Mouse (Mus musculus) c-Kit-positive CD71-negative TER-119-negative erythroid progenitor cells, embryonic 14.5 days (primary cell): ENCODE data around the gene Isca2.

Source experiments
- DNase-seq: peaks from one replicate; pipeline ENCODE4 v3.0.0-alpha.2; 2013; ENCODE audit warnings: low read depth

Gene Isca2

DNA sequence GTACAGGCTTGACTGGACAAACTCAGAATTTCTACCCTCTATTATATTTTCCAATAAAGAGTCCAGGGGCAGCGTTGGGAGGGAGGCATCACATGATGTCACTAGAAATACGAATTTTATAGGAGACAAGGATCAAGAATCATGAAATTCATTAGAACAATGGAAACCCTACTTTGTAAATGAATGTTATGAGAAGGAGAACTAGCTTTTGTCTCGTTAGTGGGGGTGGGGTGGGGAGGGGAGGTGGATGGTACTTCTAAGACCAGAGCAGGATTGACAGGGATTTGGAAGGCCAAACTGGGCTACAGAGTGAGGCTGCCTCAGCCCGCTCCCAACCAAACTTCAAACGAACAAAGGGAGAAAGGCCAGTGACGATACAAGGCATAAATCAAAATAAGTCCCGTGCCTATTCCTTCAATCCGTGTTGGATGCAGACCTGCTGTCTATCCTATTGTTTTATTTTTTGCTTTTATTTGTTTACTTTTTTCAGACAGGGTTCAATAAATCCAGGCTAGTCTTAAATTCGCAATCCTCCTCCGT lies 1.0 kb upstream of the Isca2 start:
- no peak for DNase-seq

GRCm38 (mm10) chr12:84773476-84773875 lies 425 bp downstream of the Isca2 start:
- no peak for DNase-seq

- DNase-seq = no peak
Observed at GRCm38 (mm10) chr12:84774376-84774775, 1.3 kb downstream of the Isca2 start.

DNA sequence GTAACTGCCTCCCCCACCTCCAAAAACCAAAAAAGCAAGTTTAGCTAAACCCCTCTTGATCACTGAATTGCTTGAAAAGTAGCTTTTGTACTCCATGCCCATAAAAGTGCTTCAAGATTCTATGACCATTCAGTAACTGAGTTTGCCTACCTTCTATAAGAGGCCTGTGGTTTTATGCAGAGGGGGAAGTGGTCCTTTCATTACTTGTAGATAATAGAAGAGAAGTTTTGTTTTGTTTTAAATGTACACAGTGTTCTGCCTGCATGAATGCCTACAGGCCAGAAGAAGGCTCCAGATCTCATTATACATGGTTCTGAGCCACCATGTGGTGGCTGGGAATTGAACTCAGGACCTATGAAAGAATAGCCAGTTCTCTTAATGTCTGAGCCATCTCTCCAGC lies 3.2 kb downstream of the Isca2 start:
- DNase-seq = no peak

- DNase-seq = peak; percentile 84
Observed at GRCm38 (mm10) chr12:84784604-84785381, 11.7 kb downstream of the Isca2 start.

- DNase-seq = no peak
Observed at GRCm38 (mm10) chr12:84786091-84786490, 13.0 kb downstream of the Isca2 start.

- DNase-seq = no peak
Observed at GRCm38 (mm10) chr12:84790853-84791252, 17.8 kb downstream of the Isca2 start.

- DNase-seq = no peak
Observed at GRCm38 (mm10) chr12:84792629-84793028, 19.6 kb downstream of the Isca2 start.

- DNase-seq = no peak
Observed at GRCm38 (mm10) chr12:84794647-84795046, 21.6 kb downstream of the Isca2 start.

GRCm38 (mm10) chr12:84799086-84799485 lies 26.0 kb downstream of the Isca2 start:
- no peak for DNase-seq

DNA sequence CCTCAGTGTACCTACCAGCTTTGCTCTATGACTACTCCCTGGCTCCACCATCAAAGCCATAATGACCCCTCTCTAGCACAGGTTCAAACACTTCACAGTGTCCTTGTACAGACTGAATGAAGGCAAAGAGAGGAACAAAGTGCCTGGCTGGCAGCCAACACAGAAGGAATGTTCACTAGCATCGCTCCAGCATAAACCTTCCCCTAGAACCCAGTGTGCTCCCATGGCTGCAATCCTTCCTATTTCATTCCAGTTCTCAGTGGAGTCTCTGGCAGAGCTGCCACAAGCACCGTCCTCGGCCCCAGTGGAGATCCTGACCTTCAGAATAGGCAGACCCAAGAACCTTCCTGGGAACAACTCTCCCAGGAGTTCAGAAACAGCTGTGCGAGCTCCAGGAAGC lies 27.4 kb downstream of the Isca2 start:
- no peak for DNase-seq

- no peak for DNase-seq
Observed at GRCm38 (mm10) chr12:84801532-84802110, 28.6 kb downstream of the Isca2 start.

GRCm38 (mm10) chr12:84802625-84803024 lies 29.6 kb downstream of the Isca2 start:
- no peak for DNase-seq

DNA sequence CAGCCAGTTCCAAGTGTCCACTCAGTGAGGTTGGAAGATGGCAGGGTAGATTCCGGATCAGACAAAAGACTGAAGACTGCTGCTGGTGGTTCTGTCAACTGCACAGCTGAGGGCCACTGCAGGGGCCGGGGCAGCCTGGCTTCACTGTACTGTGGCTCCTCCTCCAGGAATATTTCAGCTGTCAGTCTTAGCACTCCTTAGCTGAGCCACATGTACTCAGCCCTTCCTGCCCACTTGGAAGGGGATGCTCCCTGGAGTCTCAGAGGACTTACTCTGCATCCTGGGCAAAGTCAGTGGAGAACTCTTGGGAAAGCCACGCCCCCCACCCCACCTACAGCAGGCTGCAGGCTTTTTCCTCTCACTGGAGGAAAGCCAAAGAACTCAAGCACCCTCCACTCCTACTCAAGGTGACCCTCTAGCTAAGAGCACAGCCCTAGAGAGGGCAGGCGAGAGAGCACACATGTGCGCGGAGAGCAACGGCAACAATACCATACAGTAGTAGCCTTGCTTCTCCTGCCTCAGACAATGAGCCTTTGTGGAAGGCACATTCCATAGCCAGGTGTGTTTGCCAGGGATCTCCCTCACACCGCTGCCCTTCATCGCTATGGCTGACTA lies 32.3 kb downstream of the Isca2 start:
- no peak for DNase-seq

DNA sequence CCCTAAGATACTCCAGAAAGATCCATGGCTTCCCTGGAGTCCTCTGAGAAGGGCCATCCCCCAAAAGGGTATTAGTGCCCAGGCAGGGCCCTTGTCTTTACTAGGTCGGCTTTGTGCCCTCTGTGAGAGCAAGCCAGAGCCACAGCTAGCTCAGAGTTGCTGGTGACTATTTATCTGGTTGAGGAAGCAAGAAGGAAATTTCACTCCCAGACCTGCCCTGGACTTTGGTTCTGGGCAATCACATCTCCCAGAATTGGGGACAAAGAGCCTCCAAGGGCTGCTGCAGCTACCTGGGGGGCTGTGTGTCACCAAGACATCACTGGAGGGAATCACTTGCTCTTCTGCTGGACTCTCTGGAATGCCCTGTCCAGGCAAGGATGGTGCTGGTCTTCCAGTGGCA lies 33.0 kb downstream of the Isca2 start:
- no peak for DNase-seq

GRCm38 (mm10) chr12:84806726-84807125 lies 33.7 kb downstream of the Isca2 start:
- no peak for DNase-seq

GRCm38 (mm10) chr12:84807351-84807750 lies 34.3 kb downstream of the Isca2 start:
- DNase-seq = no peak

DNA sequence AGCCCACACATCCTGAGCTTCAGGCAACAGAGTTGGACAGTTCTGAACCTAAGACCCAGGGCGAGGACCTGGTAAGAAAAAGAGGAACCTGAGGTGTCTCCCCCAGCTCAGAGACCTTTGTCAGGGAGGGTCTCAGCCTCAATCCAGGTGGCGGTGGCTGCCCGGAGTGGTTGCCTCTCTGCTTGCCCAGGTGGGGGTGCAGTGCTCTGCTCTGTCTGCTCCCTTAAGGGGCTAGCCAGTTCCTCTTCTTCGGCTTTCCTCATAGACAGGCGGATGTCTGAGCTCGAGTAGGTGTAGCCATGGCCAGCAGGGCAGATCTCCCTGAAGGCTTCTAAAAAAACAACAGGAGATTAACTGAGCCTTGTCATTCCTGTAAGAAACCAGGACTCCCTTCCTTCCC lies 36.0 kb downstream of the Isca2 start:
- no peak for DNase-seq

GRCm38 (mm10) chr12:84810810-84811209 lies 37.8 kb downstream of the Isca2 start:
- no peak for DNase-seq

DNA sequence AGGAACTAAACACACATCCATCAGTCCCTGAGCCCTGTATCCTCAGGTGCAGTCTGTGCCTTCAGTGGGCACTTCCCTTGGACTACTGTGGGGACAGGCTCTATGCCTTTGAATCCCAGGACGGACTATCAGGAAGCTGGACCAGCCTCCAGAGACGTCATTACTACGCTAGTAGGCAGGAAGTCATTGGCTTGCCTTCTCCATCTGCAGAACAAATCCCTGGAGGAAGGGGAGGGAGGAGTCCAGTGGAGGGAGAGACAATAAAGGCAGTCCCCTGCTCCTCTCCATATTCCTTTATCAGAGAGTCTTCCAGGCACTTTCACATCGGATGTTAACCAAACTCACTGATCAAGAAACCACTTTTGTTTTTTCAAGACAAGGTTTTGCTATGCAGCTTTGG lies 38.5 kb downstream of the Isca2 start:
- no peak for DNase-seq

DNA sequence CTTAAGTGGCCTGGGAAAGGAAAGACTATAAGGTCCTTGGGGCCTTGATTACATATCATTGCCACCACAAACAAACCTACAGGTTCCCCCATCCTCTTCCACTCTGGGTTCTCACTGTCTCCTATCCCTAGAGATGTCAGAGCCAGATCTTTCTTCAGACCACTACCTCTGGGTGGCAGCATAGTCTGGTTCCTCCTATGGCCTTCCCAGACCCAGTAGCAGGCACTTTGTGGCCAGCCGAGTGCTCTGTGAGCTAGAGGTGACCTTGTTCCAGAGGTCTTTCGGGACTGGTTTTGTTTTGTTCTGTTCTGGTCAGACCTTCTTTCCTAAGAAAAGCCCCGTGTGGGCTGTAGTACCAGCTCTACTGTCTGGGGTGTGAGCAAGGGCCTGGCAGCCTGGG lies 39.0 kb downstream of the Isca2 start:
- DNase-seq = no peak

DNA sequence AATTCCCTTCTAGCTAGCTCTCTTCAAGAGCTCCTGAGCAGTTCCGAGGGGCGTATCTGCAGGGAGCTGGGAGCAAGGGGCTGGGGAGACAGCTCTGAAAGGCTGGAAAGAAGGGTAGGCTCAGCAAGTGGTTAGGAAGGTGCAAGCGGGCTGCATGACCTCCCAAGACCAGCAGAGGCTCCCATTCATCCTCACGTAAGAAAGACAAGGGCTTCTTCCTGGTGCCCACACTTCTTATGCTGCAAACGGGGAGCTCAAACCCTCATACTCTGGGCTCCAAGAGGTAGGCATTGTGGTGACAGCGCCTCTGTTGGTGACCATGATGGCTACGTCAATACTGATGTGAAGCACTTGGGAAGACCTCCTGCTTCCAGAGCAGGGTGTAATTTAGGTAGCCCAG lies 40.7 kb downstream of the Isca2 start:
- no peak for DNase-seq

- no peak for DNase-seq
Observed at GRCm38 (mm10) chr12:84814663-84815325, 41.7 kb downstream of the Isca2 start.
